Mouse (Mus musculus) adrenal gland, adult (tissue): ENCODE results near the gene Irf2bp2.

ENCODE experiments used
- DNase-seq, 2 experiments: peaks; one replicate each; pipeline ENCODE4 v3.0.0; 2022 to 2023; ENCODE audit warnings: low spot score in 1 of 2; ENCODE audit not compliant: inconsistent age in 2 of 2

Irf2bp2 gene

GRCm38 (mm10) chr8:126542090-126542689, 51.6 kb downstream of the Irf2bp2 start:
- peak; percentile 41 to 74 for DNase-seq

- DNase-seq: peak; percentile 56 to 79
These were observed 53.5 kb downstream of the Irf2bp2 start for GRCm38 (mm10) chr8:126540298-126540697.

- DNase-seq: peak in 1 of 2 experiments; percentile 62
These were observed 54.3 kb downstream of the Irf2bp2 start for GRCm38 (mm10) chr8:126539355-126540093.

- no peak for DNase-seq
These were observed 55.0 kb downstream of the Irf2bp2 start for GRCm38 (mm10) chr8:126538648-126539354.
